Mouse (Mus musculus) MEL (cell line): ENCODE measurements around the gene Raly. TPM values are rescaled to one million over a fixed set of nuclear protein-coding genes. Genes with fewer than 3 reads are reported as not detected.

Experiments used
- DNase-seq: peaks from one replicate; pipeline ENCODE4 v3.0.0; 2011; ENCODE audit warnings: low read depth, low spot score
- H3K27ac ChIP-seq: 2 replicates; pipeline ENCODE4 v1.5.1; 2012; ENCODE audit warnings: low read depth, mild to moderate bottlenecking, control low read depth, low read length, moderate library complexity; ENCODE audit not compliant: control insufficient read depth
- H3K27me3 ChIP-seq, 2 experiments: fragments of 150-350 bp in 1 of 2; sonication (generic) in 1 of 2; 2 replicates each; pipeline ENCODE4 v1.6.1; 2012; ENCODE audit warnings: low read length in 2 of 2, mild to moderate bottlenecking in 2 of 2, improper control_type of control experiment in 1 of 2, moderate library complexity in 1 of 2; ENCODE audit not compliant: insufficient read depth in 2 of 2, control insufficient read depth in 1 of 2
- H3K36me3 ChIP-seq, 2 experiments: 2 replicates each; pipeline ENCODE4 v1.6.1; 2012 to 2014; ENCODE audit warnings: low read length in 2 of 2, improper control_type of control experiment in 1 of 2, inconsistent platforms in 1 of 2, mild to moderate bottlenecking in 1 of 2; ENCODE audit not compliant: insufficient read depth in 2 of 2, control insufficient read depth in 1 of 2
- H3K4me1 ChIP-seq, 2 experiments: fragments of 150-350 bp in 1 of 2; sonication (generic) in 1 of 2; 2 replicates each; pipeline ENCODE4 v1.6.1; 2012; ENCODE audit warnings: low read length in 2 of 2, improper control_type of control experiment in 1 of 2, mild to moderate bottlenecking in 1 of 2; ENCODE audit not compliant: insufficient read depth in 2 of 2, control insufficient read depth in 1 of 2
- H3K4me3 ChIP-seq, 2 experiments: fragments of 150-350 bp in 1 of 2; sonication (generic) in 1 of 2; 2 replicates each; pipeline ENCODE4 v1.5.1; 2012; ENCODE audit warnings: low read depth in 2 of 2, low read length in 2 of 2, mild to moderate bottlenecking in 2 of 2, moderate library complexity in 2 of 2, control low read depth in 1 of 2, improper control_type of control experiment in 1 of 2; ENCODE audit not compliant: control insufficient read depth in 1 of 2, insufficient read depth in 1 of 2
- H3K79me2 ChIP-seq: 2 replicates; pipeline ENCODE4 v1.6.1; 2012; ENCODE audit warnings: mild to moderate bottlenecking, low read length, moderate library complexity; ENCODE audit not compliant: control insufficient read depth, poor library complexity, insufficient read depth
- H3K9ac ChIP-seq: 2 replicates; pipeline ENCODE4 v1.6.1; 2012; ENCODE audit warnings: low read depth, mild to moderate bottlenecking, control low read depth, low read length, moderate library complexity; ENCODE audit not compliant: control insufficient read depth, poor library complexity, severe bottlenecking
- H3K9me3 ChIP-seq: fragments of 150-350 bp; sonication (generic); replicated peaks from 2 replicates; pipeline ENCODE4 v1.6.1; 2012; ENCODE audit warnings: mild to moderate bottlenecking, low read length, improper control_type of control experiment, moderate library complexity; ENCODE audit not compliant: insufficient read depth
- BHLHE40 ChIP-seq: IDR thresholded peaks from 2 replicates; pipeline ENCODE4 v1.6.1; 2012; ENCODE audit warnings: low read depth, mild to moderate bottlenecking, inconsistent platforms, low read length, improper control_type of control experiment, borderline replicate concordance
- CHD2 ChIP-seq: IDR thresholded peaks from 2 replicates; pipeline ENCODE4 v1.6.1; 2011; ENCODE audit warnings: low read length, improper control_type of control experiment
- CTCF ChIP-seq, 3 experiments: IDR thresholded peaks in 2 of 3; conservative IDR thresholded peaks in 1 of 3; 2 replicates each; pipeline ENCODE4 v1.5.1; 2011 to 2012; ENCODE audit warnings: low read length in 3 of 3, low read depth in 2 of 3, mild to moderate bottlenecking in 2 of 3, improper control_type of control experiment in 1 of 3, inconsistent platforms in 1 of 3, mixed read lengths in 1 of 3, moderate library complexity in 1 of 3; ENCODE audit not compliant: control insufficient read depth in 1 of 3, insufficient read depth in 1 of 3, poor library complexity in 1 of 3, severe bottlenecking in 1 of 3
- E2F4 ChIP-seq: IDR thresholded peaks from 2 replicates; pipeline ENCODE4 v1.6.1; 2011; ENCODE audit warnings: low read depth, low read length, improper control_type of control experiment, borderline replicate concordance
- ELF1 ChIP-seq: IDR thresholded peaks from 2 replicates; pipeline ENCODE4 v1.6.1; 2014; ENCODE audit warnings: low read depth, mild to moderate bottlenecking, inconsistent platforms, low read length, improper control_type of control experiment, moderate library complexity
- EP300 ChIP-seq, 2 experiments: IDR thresholded peaks; 2 replicates each; pipeline ENCODE4 v1.6.1; 2011; ENCODE audit warnings: improper control_type of control experiment in 2 of 2, low read length in 2 of 2, low read depth in 1 of 2, mild to moderate bottlenecking in 1 of 2
- GABPA ChIP-seq: IDR thresholded peaks from 2 replicates; pipeline ENCODE4 v1.6.1; 2012; ENCODE audit warnings: low read depth, mild to moderate bottlenecking, inconsistent platforms, low read length, improper control_type of control experiment, moderate library complexity
- HCFC1 ChIP-seq: IDR thresholded peaks from 2 replicates; pipeline ENCODE4 v1.6.1; 2012; ENCODE audit warnings: low read depth, mild to moderate bottlenecking, inconsistent platforms, low read length, improper control_type of control experiment, moderate library complexity
- JUND ChIP-seq: IDR thresholded peaks from 2 replicates; pipeline ENCODE4 v1.6.1; 2011; ENCODE audit warnings: low read depth, mild to moderate bottlenecking, improper control_type of control experiment, low read length
- MAFK ChIP-seq: IDR thresholded peaks from 2 replicates; pipeline ENCODE4 v1.6.1; 2011; ENCODE audit warnings: low read depth, mild to moderate bottlenecking, low read length, improper control_type of control experiment, borderline replicate concordance
- MXI1 ChIP-seq: IDR thresholded peaks from 2 replicates; pipeline ENCODE4 v1.6.1; 2011; ENCODE audit warnings: mild to moderate bottlenecking, low read depth, low read length, improper control_type of control experiment
- MYB ChIP-seq: IDR thresholded peaks from 2 replicates; pipeline ENCODE4 v1.6.1; 2011; ENCODE audit warnings: mild to moderate bottlenecking, low read depth, low read length, improper control_type of control experiment
- MYC ChIP-seq: IDR thresholded peaks from 2 replicates; pipeline ENCODE4 v1.6.1; 2011; ENCODE audit warnings: low read depth, mild to moderate bottlenecking, low read length, improper control_type of control experiment, moderate library complexity
- NRF1 ChIP-seq: IDR thresholded peaks from 2 replicates; pipeline ENCODE4 v1.6.1; 2014; ENCODE audit warnings: low read depth, mild to moderate bottlenecking, inconsistent platforms, low read length, improper control_type of control experiment, moderate library complexity; ENCODE audit not compliant: poor library complexity, insufficient read depth, severe bottlenecking
- POLR2AphosphoS2 ChIP-seq: IDR thresholded peaks from 2 replicates; pipeline ENCODE4 v1.6.1; 2011; ENCODE audit warnings: low read length, improper control_type of control experiment
- POLR2AphosphoS5 ChIP-seq: IDR thresholded peaks from 2 replicates; pipeline ENCODE4 v1.6.1; 2012; ENCODE audit warnings: low read depth, borderline replicate concordance, mild to moderate bottlenecking, inconsistent platforms, low read length, moderate library complexity, mixed read lengths
- RAD21 ChIP-seq: IDR thresholded peaks from 2 replicates; pipeline ENCODE4 v1.6.1; 2011; ENCODE audit warnings: mild to moderate bottlenecking, low read depth, low read length, improper control_type of control experiment
- RCOR1 ChIP-seq: IDR thresholded peaks from 2 replicates; pipeline ENCODE4 v1.6.1; 2012; ENCODE audit warnings: low read depth, mild to moderate bottlenecking, inconsistent platforms, low read length, improper control_type of control experiment
- SMC3 ChIP-seq: IDR thresholded peaks from 2 replicates; pipeline ENCODE4 v1.6.1; 2011; ENCODE audit warnings: low read depth, low read length, improper control_type of control experiment
- TAL1 ChIP-seq: IDR thresholded peaks from 2 replicates; pipeline ENCODE4 v1.6.1; 2012; ENCODE audit warnings: mild to moderate bottlenecking, inconsistent platforms, low read length, moderate library complexity, mixed read lengths
- TBP ChIP-seq: IDR thresholded peaks from 2 replicates; pipeline ENCODE4 v1.8.0; 2011; ENCODE audit warnings: low read depth, low read length, improper control_type of control experiment
- UBTF ChIP-seq: IDR thresholded peaks from 2 replicates; pipeline ENCODE4 v1.6.1; 2012; ENCODE audit warnings: low read depth, mild to moderate bottlenecking, inconsistent platforms, low read length, improper control_type of control experiment, moderate library complexity, borderline replicate concordance; ENCODE audit not compliant: insufficient read depth
- ZMIZ1 ChIP-seq: IDR thresholded peaks from 2 replicates; pipeline ENCODE4 v1.6.1; 2012; ENCODE audit warnings: low read depth, mild to moderate bottlenecking, inconsistent platforms, low read length, improper control_type of control experiment, moderate library complexity
- ZNF384 ChIP-seq: IDR thresholded peaks from 2 replicates; pipeline ENCODE4 v1.6.1; 2012; ENCODE audit warnings: low read depth, mild to moderate bottlenecking, inconsistent platforms, low read length, improper control_type of control experiment
- polyA plus RNA-seq, 2 experiments: library from polyadenylated mRNA; stranded (reverse) in 1 of 2; unstranded in 1 of 2; fragments of >175 nt in 1 of 2; fragments of >200 nt in 1 of 2; gene quantifications; 2 replicates each; pipeline versions ENCODE4 v1.2.1 to v1.2.4; 2012; ENCODE audit warnings: low replicate concordance in 2 of 2, low read depth in 1 of 2; ENCODE audit not compliant: insufficient read length in 2 of 2, insufficient read depth in 1 of 2, missing spikeins in 1 of 2
- total RNA-seq: library from RNA; depleted of rRNA; stranded (reverse); fragments of 300-350 nt; gene quantifications from 2 replicates; pipeline ENCODE4 v1.2.3, GENCODE M21; 2012

Raly gene
- total and polyA plus RNA-seq, 3 experiments = 214 to 407 TPM; not detected in 1

DNA sequence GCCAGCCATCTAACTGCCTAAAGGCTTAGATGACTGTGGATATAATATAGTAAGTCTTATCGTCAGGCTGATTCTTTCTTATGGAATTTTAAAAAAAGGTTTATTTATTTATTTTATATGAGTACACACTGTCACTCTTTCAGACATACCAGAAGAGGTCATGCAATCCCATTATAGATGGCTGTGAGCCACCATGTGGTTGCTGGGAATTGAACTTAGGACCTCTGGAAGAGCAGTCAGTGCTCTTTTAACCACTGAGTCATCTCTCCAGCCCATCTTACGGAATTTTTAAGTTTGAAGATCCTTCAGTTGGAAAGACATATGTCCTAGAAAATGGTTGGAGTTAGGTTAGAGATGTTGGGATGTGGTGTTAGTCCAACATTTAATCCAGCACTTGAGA is 22.5 kb downstream of the Raly start:
- TF ChIP-seq MYB = no peak
- peaks cover 2 to 11% of the 10 kb centered on the region in 2 experiments; a peak in 3 of 4 replicates for H3K36me3 ChIP-seq

DNA sequence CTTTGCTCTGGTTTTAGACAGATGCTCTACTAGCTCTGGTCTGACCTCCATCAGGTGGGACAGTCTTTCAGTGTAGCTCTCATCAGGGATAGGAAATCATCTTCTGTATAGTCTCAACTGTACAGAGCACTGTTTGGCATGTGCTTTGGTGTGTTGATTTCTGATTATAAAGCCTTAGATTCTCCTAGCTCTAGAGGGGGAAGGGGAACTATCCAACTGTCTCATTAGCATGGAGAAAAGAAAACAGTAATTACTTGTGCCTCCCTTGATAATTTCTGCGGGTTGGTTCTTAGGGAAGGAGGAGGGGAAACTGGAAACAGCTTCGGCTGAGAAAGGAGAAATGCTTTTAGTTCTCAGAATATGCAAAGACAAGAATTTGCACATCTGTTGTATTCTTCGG is 26.2 kb downstream of the Raly start:
- H3K9me3 ChIP-seq = no peaks in the 10 kb centered on the region
- H3K27me3 ChIP-seq = no peaks in the 10 kb centered on the region
- H3K27ac ChIP-seq = no peak overlapping the region
- H3K36me3 ChIP-seq = peaks cover 2 to 21% of the 10 kb centered on the region in 2 experiments; a peak in 3 of 4 replicates
- no peak overlapping the region for H3K4me3 ChIP-seq
- no peaks in the 10 kb centered on the region; a peak in 3 of 4 replicates for H3K4me1 ChIP-seq
- no peak overlapping the region for H3K9ac ChIP-seq
- DNase-seq = peak; percentile 23
- H3K79me2 ChIP-seq = peaks cover 73% of the 10 kb centered on the region
- TF ChIP-seq RCOR1 = peak; percentile 7; the same call in 1 of the 2 replicates
- no peak for TF ChIP-seq POLR2AphosphoS5
- TF ChIP-seq NRF1 = no peak
- TF ChIP-seq POLR2AphosphoS2 = no peak
- TF ChIP-seq GABPA = no peak
- 0 out of 2 replicates have a peak, but pooled peaks have one; percentile 23 for TF ChIP-seq TAL1
- TF ChIP-seq UBTF = no peak

More for the DNA sequence above, 22.5 kb downstream of the Raly start:
- Histone ChIP-seq H3K4me3 (no peak overlapping the region), H3K9ac (no peak overlapping the region), H3K4me1 (peaks cover 0 to 3% of the 10 kb centered on the region in 2 experiments; a peak in 3 of 4 replicates), H3K27me3 (no peaks in the 10 kb centered on the region), H3K27ac (no peak overlapping the region), H3K9me3 (no peaks in the 10 kb centered on the region), H3K79me2 (peaks cover 73% of the 10 kb centered on the region)
- DNase-seq = no peak

DNA sequence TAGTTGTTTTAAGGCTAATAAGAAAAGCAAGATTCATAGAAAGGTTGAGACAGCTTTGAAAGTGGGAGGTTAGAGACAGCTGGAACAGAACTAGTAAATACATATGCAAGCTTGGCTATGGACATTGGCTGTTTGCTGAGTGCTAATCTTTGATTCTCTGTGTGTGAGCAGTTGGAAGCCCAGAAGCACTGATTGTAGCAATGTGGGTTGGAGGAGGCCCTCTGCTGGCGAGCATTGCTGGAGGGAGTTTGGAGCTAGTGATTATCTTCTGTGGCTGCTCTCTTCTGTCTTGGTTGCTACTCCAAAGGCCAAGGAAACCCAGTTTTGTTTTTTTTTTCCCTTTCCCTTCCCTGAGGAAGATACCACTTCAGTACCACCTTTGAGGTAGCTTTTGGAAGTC is 26.9 kb downstream of the Raly start:
- Histone ChIP-seq H3K9me3 (no peaks in the 10 kb centered on the region), H3K9ac (no peak overlapping the region), H3K27me3 (no peaks in the 10 kb centered on the region), H3K79me2 (peaks cover 67% of the 10 kb centered on the region), H3K36me3 (peaks cover 3 to 21% of the 10 kb centered on the region in 2 experiments; a peak in 3 of 4 replicates), H3K27ac (no peak overlapping the region), H3K4me3 (no peak overlapping the region), H3K4me1 (no peaks in the 10 kb centered on the region; a peak in 3 of 4 replicates)
- peak; percentile 40 for DNase-seq
- TF ChIP-seq RAD21 (peak; percentile 1), ZNF384 (no peak), MXI1 (no peak), MYB (no peak), MYC (no peak), BHLHE40 (no peak), CHD2 (no peak), ELF1 (no peak), HCFC1 (no peak), ZMIZ1 (no peak), JUND (no peak), NRF1 (no peak), E2F4 (no peak), TBP (no peak), RCOR1 (peak; percentile 73), CTCF (IDR thresholded peaks at IDR 0.05 in 2 of 3, conservative IDR thresholded peaks at IDR 0.05 in 1 of 3; ENCODE audit: control insufficient read depth in 1 of 3, insufficient read depth in 1 of 3, low read depth in 2 of 3, low read length in 3 of 3, poor library complexity in 1 of 3, severe bottlenecking in 1 of 3) (peak; percentile 33 to 62 (median 55); a peak in 5 of 6 replicates), GABPA (no peak), TAL1 (no peak), POLR2AphosphoS2 (no peak), MAFK (no peak), UBTF (no peak), EP300 (IDR thresholded peaks at IDR 0.05; ENCODE audit: low read depth in 1 of 2, low read length in 2 of 2) (no peak), SMC3 (peak; percentile 46)
